Mouse (Mus musculus): ENCODE data around the gene Ly6g6c. TPM values are rescaled to one million over a fixed set of nuclear protein-coding genes. Genes with fewer than 3 reads are reported as not detected.

Ly6g6c gene
- total RNA-seq, 2 experiments from 2014 or later: 0.56 TPM; not detected in 1

DNA sequence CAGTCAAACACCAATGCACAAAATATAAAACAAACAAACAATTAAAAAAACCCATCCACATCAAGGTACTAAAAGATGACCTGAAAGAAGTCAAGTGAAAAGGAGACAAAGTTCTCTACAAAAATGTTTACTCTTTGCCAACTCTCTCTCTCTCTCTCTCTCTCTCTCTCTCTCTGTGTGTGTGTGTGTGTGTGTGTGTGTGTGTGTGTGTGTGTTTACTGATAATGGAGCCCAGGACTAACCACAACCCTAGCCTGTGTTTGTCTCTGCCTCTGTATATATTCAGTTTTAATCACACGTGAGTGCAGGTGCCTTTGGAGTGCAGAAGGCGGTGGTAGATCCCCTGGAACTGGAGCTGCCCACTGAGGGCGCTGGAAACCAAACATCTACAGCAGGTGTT lies 8.1 kb upstream of the Ly6g6c start:
- DNase-seq: no peak

DNA sequence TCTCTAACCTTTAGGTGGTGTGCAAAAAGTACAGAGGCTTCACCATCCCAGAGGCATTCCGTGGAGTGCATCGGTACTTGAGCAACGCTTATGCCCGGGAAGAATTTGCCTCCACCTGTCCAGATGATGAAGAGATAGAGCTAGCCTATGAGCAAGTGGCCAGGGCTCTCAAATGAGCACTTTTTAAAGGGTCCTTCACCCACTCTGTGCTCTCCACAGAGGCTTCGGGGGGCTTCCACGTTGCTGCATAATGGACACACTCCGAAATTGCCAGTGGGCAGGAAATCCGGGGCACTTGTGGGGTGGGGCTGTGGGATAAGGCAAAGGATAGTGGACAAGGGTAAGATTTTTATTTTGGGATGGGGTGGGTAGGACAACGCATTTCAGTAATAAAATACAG lies 6.9 kb upstream of the Ly6g6c start:
- no peak for DNase-seq

DNA sequence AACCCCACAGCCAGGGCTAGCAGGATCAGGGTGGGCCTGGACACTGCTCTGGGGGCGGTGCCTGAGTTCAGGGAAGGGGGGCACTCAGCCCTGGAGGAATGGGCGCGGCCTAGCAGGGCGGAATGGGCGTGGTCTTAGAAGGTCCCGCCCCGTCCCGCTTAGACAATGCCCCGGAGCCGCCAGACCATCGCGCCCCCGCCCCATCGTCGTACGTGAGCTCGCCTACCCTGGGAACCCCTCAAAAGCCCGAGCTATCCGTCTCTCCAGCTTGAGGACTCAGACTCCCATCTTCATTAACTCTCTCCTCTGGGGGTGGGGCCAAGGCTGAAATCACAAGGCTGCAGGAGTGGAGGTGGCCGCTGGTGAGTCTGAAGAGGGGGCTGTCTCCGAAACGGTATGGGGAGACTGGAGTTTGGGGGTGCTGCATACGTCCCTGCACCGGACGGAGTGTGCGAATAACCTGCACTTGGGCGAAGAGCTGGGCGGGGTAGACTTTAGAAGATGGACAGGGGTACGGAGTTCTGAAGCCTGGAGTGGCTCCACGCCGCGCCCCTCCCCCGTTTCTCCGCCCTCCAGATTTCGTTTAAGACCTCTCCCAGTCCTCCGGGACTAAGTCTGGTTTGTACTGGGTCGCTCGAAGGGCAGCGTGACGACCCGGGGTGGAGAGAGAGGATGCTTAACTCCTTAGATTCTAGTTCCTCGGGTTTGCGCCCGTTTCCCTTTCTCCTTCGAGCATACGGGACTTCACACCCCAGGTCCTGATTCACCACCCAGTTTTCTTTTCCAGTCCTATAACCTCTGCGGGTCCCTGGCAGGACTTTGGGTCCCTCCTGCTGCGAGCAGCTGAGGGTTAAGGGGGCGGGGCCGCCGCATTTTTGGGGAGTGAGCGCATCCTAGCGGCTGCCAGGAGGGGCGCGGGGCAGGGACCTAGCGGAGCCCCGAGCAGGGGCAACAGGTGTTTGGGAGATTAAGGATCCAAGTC lies 6.0 kb upstream of the Ly6g6c start, which contains the start of gene Ddah2:
Ddah2 (plus strand) TSS at position 125 of the 982 bp plus-strand sequence.
- peak; percentile 85 to 92 for DNase-seq

DNA sequence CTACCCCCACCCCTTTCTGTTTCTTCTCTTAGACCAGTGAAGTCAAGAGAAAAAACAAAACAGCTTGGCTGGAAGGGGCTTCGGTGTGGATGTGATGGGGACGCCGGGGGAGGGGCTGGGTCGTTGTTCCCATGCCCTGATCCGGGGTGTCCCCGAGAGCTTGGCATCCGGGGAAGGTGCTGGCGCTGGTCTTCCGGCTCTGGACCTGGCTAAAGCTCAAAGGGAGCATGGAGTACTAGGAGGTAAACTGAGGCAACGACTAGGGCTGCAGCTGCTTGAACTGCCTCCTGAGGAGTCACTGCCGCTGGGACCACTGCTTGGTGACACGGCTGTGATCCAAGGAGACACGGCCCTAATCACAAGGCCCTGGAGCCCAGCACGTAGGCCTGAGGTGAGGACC lies 5.1 kb upstream of the Ly6g6c start:
- no peak for DNase-seq

DNA sequence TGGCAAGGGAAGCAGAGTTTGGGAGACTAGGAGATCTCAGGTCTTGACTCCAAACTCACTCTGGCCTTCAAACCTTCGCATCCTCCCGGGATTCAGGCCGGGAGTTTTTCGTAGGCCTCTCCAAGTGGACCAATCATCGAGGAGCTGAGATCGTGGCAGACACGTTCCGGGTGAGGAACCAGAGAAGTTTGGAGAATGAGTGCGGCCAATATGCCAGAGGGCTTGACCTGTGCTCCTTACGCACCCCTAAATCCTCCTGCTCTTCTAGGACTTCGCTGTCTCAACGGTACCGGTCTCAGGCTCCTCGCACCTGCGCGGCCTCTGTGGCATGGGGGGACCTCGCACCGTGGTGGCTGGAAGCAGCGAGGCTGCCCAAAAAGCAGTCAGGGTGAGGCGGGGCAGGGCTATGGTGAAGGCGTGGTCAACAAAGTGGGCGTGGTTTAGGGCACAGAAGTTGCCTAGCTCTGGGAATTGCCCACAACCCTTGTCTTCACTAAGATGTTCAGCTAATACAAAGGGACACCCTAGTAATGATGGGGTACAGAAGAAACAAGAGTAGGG lies 4.4 kb upstream of the Ly6g6c start:
- DNase-seq: peak in 1 of 2 experiments; percentile 23

DNA sequence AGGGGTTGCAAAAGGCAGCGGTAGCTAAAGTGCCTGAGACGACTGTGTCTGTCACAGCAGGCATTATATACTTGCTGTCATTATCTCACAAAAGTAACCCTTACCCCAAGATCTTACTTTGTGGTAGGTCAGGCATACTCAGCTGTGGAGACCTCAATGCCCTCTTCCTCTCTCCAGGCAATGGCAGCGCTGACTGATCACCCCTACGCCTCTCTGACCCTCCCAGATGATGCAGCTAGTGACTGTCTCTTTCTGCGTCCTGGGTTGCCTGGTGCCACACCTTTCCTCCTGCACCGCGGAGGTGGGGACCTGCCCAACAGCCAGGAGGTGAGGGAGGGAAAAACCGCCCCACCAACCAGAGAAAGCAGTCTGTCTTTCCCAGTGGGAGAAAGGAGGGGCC lies 3.9 kb upstream of the Ly6g6c start:
- DNase-seq: no peak

DNA sequence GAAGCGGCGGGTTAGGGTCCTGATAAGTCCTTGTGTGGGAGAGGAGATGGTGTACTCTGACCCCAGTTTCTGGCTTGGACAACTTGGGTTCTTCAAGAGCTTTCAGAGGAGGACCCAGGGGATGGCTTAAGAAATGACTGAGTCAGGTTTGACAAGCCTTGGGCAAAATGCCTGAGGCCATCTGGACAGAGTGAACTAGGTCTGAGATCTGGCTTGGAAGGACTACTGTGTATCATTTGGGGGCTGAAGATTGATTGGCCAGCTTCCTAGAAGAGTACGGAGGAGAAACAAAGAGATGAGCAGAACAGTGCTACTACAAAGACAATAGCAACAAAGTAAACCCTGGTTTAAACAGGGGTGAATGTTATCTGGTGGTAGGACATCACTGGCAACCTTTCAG lies 1.7 kb upstream of the Ly6g6c start:
- DNase-seq: no peak

DNA sequence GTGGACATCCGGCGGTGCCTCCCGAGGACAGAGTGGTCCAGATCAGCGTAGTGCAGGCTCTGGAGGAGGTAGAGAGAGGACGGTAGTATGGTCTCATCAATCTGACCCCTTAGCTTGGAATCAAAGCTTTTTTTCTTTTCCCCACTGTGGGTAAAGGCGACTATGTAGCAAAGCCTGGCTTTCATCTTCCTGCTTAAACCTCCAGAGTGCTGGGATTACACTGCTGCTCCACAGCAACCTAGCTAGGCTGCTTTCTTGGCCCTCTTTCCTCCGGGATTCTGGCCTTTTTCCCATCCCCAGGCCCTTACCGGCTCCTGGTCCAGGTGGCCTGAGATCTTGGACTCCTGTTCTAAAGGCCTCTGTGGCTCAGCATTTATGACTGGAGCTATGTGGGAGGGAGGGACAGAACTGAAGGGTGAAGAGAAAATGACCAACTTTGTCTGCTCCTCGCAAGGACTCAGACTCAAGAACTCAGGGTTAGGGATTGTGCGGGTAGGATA lies 760 bp upstream of the Ly6g6c start:
- no peak for DNase-seq

DNA sequence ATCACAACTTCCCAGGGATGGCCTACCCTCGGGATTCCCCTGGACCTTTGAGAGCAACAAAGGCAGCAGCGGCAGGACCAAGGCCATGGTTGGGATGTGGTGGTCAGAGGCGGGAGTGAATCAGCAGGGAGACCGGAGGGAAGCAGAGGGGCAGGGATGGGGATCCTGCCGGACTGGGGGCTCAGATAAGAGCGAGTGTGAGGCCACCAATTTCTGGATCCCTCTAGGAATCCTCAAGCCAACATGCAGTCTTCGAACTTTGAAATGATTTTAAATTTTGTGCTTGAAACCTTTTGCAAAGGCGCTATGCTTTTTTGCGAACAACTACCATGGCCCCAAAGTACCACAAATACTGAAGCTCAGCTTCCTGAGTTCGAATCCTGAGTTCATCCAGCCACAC lies 896 bp downstream of the Ly6g6c start, which contains the start of gene Mpig6b:
Mpig6b (minus strand) TSS at position 101 of the 400 bp plus-strand sequence.
- no peak for DNase-seq

DNA sequence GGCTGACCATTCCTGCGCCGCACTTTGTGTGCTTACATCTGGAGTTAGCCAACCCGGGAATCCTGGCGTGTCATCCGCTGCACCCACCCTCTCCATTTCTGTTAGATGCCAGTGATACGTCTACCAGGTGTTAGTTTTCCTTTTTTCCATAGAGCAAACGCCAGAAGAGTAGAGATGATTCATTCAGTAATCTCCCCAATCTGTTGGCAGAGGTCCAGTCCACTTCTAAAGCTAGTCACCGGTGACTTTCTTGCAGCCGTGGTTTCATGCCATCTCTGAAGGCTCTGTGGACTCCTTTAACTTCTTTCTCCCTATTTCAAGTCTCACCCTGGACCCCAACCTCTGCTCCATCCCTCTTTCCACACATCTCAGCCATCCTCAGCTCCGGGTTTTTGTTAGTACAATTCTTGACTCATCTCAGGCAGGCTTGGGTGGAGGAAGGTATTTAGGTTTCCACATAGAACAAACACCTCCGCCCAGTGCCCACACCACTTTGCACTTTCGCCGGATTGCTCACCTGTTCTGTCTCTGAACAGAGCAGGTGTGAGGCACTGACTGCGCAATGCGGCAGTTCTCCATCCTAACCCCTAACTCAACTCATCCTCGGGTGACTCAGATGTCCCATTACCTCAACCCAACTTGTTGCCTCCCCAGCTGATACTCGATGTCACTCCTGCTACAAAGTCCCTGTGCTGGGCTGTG lies 3.2 kb downstream of the Ly6g6c start:
- DNase-seq: peak in 1 of 2 experiments; percentile 41

DNA sequence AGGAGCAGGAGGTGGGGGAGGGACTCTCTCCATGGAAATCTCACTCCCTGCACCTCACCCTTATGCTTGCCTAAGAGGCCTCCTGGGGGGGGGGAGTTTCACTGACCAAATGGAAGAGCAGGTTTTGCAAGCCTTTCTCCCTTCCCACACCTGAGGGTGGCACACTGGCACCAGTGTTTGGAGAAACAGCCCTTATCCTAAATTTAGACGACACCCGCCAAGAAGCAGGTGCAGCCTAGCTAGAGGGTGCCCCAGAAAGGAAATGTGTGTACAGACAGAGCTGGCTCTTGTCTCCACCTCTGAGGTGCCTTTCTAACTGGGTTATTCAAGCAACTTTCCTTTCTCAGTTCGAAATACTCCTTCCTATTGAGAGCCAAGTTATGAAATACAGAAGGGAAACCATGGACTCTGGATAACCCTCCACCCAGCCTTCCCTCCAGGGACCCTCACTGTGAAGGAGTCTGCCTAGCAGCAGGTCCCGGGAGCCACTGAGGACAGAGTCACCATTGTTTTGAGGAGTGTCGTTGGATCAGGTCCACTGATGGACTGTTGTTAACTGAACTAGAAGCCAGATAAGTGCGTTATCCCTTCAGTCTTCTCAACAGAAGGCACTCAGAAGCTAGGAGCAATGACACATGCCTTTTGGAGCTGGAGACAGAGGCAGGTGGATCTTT lies 5.5 kb downstream of the Ly6g6c start:
- no peak for DNase-seq

DNA sequence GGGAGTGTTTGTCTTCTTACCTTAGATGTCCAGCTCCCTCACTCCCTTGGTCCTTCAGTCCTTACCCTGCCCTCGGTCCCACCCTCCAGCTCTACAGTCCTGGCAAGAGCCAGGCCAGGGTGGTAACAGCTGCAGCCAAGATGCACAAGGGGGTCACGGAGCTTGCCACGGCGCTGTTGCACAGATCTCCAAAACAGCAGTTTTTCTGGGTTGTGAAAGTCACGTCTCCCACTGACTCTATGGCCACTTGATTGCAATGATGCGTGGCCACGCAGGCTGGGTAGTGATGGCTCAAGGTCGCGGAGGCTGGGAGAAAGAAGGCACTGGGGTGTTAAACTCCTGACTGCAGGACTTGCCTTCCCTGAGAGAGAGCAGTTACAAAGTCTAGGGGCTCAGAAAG lies 6.3 kb downstream of the Ly6g6c start:
- no peak for DNase-seq

DNA sequence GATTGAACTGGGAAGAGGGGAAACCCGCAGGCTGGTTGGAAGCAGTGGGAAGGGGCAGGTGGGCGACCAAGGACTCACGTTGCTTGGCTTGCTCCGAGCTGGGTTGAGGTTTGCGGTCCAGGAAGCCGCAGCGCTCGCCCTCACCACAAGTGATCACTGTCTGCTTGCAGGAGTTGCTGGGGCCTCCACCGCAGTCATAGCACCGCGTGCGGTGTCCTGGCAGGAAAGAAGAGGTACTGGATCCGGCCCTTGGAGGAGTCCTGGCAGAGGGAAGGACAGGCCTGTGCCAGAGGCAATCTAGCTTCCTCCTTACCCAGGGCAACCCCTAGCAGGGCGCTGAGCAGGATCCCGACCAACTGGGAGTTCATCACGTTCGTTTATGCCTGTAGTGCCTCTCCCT lies 8.9 kb downstream of the Ly6g6c start:
- no peak for DNase-seq

DNA sequence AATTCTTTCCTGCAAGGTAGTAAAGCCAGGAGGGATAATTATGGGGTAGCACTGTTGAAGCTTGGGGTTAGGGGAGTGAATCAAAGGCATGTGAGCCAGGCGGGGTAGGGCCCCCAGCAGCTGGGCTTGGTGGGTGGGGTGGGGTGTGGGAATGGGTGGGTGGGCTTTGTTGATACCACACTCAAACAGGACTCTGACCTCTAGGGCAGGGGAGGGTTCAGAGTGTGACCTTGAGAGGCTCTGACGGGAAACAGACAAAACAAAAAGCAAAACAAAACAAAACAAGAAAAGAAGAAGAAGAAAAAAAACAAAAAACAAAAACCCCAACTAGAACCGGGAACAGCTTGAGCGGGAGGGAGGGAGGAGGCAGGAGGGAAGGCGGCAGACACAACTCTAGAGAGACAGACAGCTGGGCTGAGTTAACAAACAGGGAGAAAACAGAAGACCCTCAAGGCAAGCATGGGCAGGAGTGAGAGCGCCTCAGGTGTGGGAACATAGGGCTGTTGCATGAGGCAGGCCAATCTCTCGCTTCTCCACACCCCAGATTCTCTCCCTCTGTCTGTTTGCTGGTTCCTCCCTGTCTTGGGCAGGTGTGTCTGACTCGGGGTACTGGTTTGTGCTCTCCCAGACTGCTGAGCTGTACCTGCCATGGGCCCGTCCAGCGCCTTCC lies 11.5 kb downstream of the Ly6g6c start, which contains the start of gene Ly6g6e:
Ly6g6e (plus strand) TSS at position 396 of the 670 bp plus-strand sequence.
- no peak for DNase-seq

DNA sequence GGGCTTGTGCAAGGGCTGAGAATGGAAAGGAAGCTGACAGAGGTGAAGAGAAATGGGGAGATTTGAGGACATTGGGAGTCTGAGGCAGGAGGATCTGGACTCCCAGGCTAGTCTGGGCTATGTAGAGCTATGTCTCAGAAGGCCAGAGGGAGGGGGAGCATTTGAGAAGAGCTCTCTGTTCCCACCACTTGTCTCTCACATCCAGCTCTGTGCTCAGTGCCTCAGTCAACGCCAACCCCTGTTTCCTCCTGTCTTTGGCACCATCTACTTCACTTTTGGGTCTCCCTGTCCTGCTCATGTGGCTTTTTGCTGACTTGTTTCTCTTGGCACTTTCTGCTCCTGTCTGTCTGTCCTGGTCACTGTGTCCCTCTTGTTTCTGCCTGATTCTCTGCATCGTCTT lies 12.1 kb downstream of the Ly6g6c start:
- no peak for DNase-seq

DNA sequence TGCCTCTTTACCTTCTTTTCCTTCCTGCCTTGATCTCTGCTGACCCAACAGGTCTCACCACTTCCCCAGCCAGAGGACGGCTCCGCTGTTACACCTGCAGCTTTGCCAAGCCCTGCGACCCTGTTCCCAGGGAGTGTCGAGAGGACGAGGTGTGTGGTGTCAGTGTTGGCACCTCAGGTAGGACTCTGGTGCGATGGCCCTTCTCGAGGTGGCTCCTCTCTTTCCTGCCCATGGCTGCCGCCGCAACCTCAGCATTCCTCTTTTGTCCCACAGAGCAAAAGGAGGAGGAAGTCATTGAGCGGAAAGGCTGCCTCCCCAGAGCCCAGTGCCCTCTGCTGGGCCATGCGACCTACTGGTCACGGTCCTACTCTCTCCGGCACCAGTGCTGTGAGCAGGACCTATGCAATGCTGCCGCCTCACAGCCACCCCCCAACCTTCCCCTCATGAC lies 12.6 kb downstream of the Ly6g6c start, which contains the start of gene Ly6g6d:
Ly6g6d (minus strand) TSS at position 280 of the 448 bp plus-strand sequence.
- peak; percentile 36 to 55 for DNase-seq

DNA sequence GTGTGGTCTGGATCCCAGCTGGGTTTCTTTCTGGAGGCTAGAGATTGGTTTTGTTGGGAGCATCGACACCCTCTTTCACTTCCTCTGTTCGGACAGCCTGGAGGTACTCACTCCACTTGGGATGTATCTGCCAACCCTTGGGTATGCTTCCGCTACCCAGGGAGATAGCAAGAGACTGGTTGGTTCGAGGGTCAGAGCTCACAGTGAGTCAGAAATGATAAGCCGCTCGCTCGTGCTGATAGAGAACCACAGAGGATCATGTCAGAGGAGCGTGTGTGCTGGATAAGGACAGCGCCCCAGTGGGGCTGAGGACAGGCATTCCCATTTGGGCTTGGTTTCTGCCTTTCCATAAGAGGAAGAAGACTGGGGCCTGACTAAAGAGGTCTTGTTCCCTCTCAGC lies 14.6 kb downstream of the Ly6g6c start:
- no peak for DNase-seq

DNA sequence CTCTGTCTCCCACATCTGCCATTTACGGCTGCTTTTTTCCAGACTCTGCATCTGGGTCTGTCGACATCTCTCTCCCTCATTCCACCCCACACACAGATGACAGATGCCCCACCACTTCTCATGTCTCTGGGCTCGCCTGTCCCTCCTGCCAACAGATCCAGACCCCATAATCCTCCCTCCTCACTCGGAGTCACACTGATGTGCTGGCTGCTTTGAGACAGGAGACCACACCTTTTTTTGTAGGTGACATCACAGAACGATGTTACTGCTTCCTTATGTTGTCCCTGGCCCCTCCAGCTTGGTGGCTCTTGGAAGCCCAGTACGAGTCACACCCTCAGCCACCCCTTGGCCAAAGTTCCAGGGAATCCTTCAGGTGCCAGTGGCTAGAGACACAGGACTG lies 15.1 kb downstream of the Ly6g6c start:
- no peak for DNase-seq

DNA sequence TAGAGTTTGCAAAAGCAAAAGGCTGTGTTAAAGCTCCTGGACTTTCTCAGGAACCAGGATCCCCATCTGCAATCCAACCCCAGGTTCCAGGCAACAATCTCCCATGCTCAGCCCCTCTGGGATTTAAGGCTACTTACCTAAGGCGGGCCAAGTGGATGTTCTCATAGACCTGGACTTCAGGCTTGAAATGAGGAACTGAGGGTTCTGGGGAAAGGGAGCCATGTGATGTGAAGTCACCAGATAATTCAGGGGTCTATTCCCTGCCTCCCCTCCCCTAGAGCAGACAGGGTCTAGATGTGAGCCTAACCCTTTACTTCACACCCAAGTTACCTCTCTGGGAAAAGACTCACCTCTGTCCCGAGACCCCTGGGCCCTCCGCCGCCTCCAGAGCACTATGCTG lies 15.5 kb downstream of the Ly6g6c start:
- DNase-seq: no peak

DNA sequence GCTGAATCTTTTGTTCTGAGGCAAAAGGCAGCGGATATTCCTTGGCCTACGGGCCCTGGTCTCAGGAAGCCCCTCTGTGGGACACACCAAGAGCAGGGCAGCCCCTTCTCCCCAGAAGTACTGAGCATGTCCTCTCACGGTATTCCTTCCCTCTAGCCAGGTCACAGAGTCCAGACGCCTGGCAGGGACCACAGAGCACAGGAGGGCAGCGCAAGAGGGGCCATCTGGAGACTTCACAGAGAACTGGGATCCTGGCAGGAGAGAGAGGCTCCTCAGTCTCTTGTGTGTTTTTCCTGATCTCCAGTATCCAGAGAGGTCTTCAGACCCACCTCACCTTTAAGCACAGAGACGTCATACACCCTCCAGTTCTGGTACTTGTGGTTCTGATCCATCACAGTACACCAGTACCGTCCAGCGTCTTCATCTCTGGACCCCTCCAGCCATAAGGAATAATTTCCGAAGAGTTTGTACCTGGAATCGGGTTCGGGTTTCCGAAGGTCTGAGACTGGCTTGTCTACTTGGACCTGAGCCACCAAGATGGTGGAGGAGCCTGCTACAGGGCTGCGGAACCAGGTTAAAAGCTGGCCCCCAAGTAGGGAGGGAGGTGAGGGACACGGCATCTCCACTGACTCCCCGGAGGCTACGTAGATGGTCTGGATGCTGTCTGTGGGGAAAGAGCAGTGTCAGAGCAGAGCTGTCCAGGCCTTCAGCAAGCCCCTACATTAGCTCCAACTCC lies 17.8 kb downstream of the Ly6g6c start:
- DNase-seq: no peak
